Mouse (Mus musculus) splenic B cell, adult 2 months (primary cell): Measurements from ENCODE around the gene Il21r.

ENCODE experiments used
- DNase-seq: peaks from one replicate; pipeline ENCODE4 v3.0.0-alpha.2; 2011; ENCODE audit warnings: low read depth, low spot score
- H3K27me3 ChIP-seq: 2 replicates; pipeline ENCODE4 v1.6.1; 2012; ENCODE audit warnings: mild to moderate bottlenecking, low read length, moderate library complexity, mixed read lengths; ENCODE audit not compliant: control insufficient read depth, poor library complexity, insufficient read depth, severe bottlenecking
- H3K36me3 ChIP-seq: 2 replicates; pipeline ENCODE4 v1.6.1; 2012; ENCODE audit warnings: mild to moderate bottlenecking, low read length, moderate library complexity, mixed read lengths; ENCODE audit not compliant: control insufficient read depth, poor library complexity, insufficient read depth, severe bottlenecking

Il21r gene

GRCm38 (mm10) chr7:125601821-125602448 is 1.3 kb upstream of the Il21r start:
- peak; percentile 69 for DNase-seq
- no peaks in the 10 kb centered on the region for H3K27me3 ChIP-seq
- H3K36me3 ChIP-seq: peaks cover 4% of the 10 kb centered on the region; the same call in 1 of the 2 replicates

GRCm38 (mm10) chr7:125604362-125605319 is 1.4 kb downstream of the Il21r start:
- Histone ChIP-seq H3K27me3 (no peaks in the 10 kb centered on the region), H3K36me3 (peaks cover 8% of the 10 kb centered on the region)
- peak; percentile 59 for DNase-seq

- no peaks in the 10 kb centered on the region for H3K27me3 ChIP-seq
- H3K36me3 ChIP-seq: peaks cover 14% of the 10 kb centered on the region
- peak; percentile 82 for DNase-seq
Observed at GRCm38 (mm10) chr7:125605725-125606139, 2.5 kb downstream of the Il21r start.

GRCm38 (mm10) chr7:125606265-125607164 is 3.3 kb downstream of the Il21r start:
- no peak for DNase-seq
- H3K36me3 ChIP-seq: peaks cover 19% of the 10 kb centered on the region
- H3K27me3 ChIP-seq: no peaks in the 10 kb centered on the region; the same call in 1 of the 2 replicates

GRCm38 (mm10) chr7:125607384-125608182 is 4.4 kb downstream of the Il21r start:
- Histone ChIP-seq H3K36me3 (peaks cover 19% of the 10 kb centered on the region), H3K27me3 (no peaks in the 10 kb centered on the region; the same call in 1 of the 2 replicates)
- peak; percentile 84 for DNase-seq

- peaks cover 19% of the 10 kb centered on the region for H3K36me3 ChIP-seq
- DNase-seq: no peak
Observed at GRCm38 (mm10) chr7:125608183-125608688, 5.0 kb downstream of the Il21r start.

GRCm38 (mm10) chr7:125613579-125613978 is 10.3 kb downstream of the Il21r start:
- no peak for DNase-seq
- Histone ChIP-seq H3K36me3 (peaks cover 22% of the 10 kb centered on the region), H3K27me3 (no peaks in the 10 kb centered on the region; the same call in 1 of the 2 replicates)

More at GRCm38 (mm10) chr7:125608183-125608688, 5.0 kb downstream of the Il21r start:
- H3K27me3 ChIP-seq: no peaks in the 10 kb centered on the region; the same call in 1 of the 2 replicates

GRCm38 (mm10) chr7:125615453-125615852 is 12.2 kb downstream of the Il21r start:
- peaks cover 18% of the 10 kb centered on the region for H3K36me3 ChIP-seq
- H3K27me3 ChIP-seq: no peaks in the 10 kb centered on the region; the same call in 1 of the 2 replicates
- no peak for DNase-seq

- DNase-seq: no peak
Observed at GRCm38 (mm10) chr7:125618016-125618415, 14.8 kb downstream of the Il21r start.

GRCm38 (mm10) chr7:125620077-125620476 is 16.8 kb downstream of the Il21r start:
- DNase-seq: no peak
- Histone ChIP-seq H3K27me3 (no peaks in the 10 kb centered on the region), H3K36me3 (peaks cover 13% of the 10 kb centered on the region)

More at GRCm38 (mm10) chr7:125618016-125618415, 14.8 kb downstream of the Il21r start:
- Histone ChIP-seq H3K36me3 (peaks cover 15% of the 10 kb centered on the region), H3K27me3 (no peaks in the 10 kb centered on the region)

GRCm38 (mm10) chr7:125622741-125623685 is 19.8 kb downstream of the Il21r start:
- H3K27me3 ChIP-seq: no peaks in the 10 kb centered on the region
- DNase-seq: no peak
- peaks cover 25% of the 10 kb centered on the region for H3K36me3 ChIP-seq

GRCm38 (mm10) chr7:125625219-125625618 is 22.0 kb downstream of the Il21r start:
- H3K36me3 ChIP-seq: peaks cover 38% of the 10 kb centered on the region
- DNase-seq: peak; percentile 46
- no peaks in the 10 kb centered on the region for H3K27me3 ChIP-seq
